Mouse (Mus musculus): ENCODE measurements around the gene Ldhal6b.
A peak's percentile ranks its signal among the peaks of the same experiment; 100 is the strongest.
"Not testable (repeated sequence)": the region's sequence is repeated elsewhere in the genome, so short reads cannot be mapped to it uniquely, and the experiment has no call there.

Gene Ldhal6b

DNA sequence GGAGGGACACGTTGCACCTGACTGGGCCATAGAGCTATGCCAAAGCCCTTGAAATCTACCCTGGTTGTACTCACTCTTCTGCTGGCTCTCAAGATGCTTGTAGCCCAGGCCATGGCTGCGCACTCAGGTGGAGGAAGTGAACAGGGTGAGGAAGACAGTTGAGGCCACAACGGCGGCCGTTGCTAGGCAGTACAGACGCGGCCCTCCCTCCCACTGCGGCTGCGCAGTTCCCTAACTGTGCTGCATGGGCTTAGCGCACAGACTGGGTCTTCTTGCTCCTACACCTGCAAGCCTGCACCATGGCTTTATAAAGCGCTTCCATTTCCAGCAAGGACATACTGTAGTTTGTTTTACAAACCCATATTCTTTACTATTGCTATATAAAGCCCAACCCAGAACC lies at the start of gene Ldhal6b:
TSS of gene Ldhal6b (minus strand) at position 223 of the 400 bp plus-strand sequence.
- no peak for DNase-seq

- DNase-seq = peak in 1 of 2 experiments; percentile 34
Observed at GRCm38 (mm10) chr17:5467177-5467576, 48.6 kb upstream of the Ldhal6b start.

GRCm38 (mm10) chr17:5466736-5467135 lies 48.2 kb upstream of the Ldhal6b start:
- DNase-seq = peak; percentile 17 to 31

- peak in 1 of 2 experiments; percentile 24 for DNase-seq
Observed at GRCm38 (mm10) chr17:5463912-5464311, 45.3 kb upstream of the Ldhal6b start.

DNA sequence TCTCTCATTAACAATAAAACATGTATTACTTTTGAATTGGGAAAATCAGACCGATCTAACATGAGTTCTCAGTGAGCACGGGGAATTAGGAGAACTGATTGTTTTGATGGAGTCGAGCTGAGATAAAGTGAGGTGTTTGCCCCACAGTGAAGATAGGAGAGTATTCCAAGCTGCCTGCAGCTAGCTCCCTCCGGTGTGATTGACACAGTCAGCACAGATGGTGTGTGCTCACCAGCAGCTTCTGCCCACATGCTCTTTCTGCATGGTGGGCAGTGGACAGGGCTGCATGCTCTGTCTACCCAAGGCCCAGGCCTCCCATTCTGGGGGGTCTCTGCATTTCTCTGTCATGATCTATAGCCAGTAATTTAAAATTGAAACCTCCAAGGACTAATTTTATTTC lies 35.1 kb upstream of the Ldhal6b start:
- no peak for DNase-seq

- DNase-seq = peak; percentile 31 to 52
Observed at GRCm38 (mm10) chr17:5443751-5444150, 25.2 kb upstream of the Ldhal6b start.

DNA sequence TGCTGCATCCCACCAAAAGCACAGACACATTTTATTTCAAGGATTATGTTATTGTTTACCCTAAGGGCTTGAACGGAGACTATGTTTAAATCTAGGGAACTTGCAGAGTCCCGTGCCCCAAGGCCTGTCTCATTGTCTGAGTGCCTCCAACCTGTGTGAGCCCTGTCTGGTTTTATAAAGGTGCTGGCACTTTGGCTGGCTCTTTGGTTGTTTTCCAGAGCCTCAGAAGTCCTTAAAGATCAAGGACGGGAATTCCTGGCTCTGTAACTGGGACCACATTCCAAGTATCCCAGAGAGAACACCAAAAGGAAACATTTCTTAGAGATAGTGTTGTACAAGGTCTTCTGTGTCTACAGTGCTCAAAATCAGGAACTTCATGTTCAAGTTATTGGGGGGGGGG lies 24.7 kb upstream of the Ldhal6b start:
- DNase-seq = no peak

GRCm38 (mm10) chr17:5442403-5442802 lies 23.8 kb upstream of the Ldhal6b start:
- DNase-seq = not testable (repeated sequence)

DNA sequence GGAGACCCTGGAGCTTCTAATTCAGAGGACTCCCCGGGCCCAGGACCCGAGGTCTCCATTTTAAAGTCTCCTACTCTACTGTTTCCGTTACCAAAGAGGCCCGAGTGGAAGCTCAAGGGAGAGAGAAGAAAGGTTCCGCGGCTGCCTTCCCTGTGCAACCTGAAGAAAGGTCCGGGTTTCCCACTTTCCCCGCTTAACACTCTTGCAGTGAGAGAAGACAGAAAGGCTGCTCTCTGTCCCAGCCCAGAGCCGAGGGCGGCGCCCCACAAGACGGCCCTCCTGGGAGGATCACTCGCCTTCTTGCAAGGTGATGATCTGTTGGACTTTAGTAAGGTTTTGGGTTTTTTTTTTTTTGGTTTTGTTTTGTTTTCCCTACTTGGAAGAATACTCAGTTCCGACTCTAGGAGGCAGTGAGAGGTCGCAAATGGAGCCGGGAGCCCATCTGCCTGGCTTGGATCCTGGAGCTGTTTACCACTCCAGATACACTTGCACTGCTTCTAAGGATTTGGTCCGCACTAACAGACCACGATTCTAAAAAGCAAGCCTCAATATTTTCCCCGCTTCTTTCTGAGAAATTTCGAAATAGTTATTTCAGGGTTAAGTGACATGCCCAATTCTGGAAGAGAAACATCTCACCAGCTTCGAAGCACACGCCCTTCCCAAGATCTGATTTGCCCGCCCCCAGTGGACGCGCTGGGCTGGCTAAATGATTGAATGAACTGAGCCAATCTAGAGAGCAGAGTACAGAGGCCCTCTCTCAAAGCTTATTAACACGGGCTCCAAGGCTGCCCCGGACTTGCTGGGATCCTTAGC lies 21.8 kb upstream of the Ldhal6b start, which contains the start of gene Tmem242:
TSS of gene Tmem242 (minus strand) at position 101 of the 813 bp plus-strand sequence.
- peak; percentile 94 for DNase-seq

DNA sequence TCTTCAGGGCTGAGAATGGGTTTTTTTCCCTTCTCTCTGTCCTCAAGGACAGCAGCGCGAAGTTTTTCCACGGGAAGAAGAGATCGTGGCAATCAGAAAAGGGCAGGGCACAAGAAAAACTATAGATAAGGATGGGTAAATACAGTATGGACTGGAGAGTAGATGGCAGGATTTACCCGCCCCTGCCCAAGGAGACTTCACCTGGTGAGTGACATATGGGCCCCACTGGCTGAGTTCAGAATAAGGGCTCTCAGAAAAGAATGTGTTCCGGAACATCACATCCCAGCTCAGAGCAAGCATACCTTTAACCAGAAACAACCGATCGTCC lies 21.2 kb upstream of the Ldhal6b start:
- DNase-seq = no peak

DNA sequence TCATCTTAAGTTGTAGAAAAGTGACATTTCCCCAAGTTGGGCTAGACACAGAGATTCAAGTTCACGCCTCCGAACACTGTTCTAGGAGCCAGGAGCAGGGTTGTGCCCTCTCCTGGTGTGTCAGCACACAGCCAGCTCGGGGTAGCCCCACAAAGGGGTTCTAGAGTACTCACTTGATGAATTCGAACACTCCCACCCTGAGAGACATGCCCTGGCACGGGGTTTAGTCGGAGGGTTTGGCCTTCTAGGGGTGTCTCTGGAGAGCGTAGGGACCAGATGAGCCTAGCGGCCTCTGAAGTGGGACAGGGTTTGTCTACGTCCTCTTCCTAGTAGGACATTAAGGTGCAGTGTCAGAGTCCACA lies 11.2 kb upstream of the Ldhal6b start:
- no peak for DNase-seq

- DNase-seq = peak; percentile 95 to 96
Observed at GRCm38 (mm10) chr17:5429090-5429771, 10.7 kb upstream of the Ldhal6b start.

DNA sequence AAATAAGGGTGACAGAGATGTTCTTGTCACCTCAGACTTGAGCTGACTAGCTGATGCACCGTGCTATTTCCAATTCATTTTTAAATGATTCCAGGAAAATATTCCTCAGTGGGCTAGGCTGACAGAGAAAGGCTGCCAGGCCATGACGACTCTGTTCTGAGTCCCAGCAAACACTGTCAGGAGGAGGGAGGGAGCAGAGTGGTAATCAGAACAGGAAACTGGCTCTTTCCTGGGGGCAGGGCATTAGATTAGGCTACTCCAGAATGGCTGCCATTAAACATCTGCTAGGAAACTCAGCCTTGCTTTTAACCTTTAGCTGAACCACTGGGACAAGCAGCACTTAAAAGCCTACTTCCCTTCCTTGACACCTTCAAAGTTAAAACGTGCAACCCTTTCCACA lies 6.6 kb upstream of the Ldhal6b start:
- no peak for DNase-seq

DNA sequence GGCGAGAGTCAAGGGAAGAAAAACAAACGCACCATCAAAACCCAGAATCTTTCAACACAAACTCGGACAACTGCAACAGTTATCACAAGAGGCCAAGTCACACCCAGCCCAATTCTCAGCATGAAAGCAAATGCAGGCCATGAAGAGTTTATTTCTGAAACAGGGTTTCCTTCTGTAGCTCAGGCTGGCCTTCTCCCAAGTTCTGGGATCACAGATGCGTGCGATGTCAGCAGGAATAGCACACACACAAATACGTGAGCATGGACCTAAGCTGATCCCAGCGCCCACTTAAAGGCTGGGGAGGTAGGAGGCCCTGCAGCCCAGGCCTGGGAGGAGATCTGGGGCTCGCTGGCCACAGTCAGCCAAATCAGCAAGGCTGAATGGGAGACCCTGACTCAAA lies 5.6 kb upstream of the Ldhal6b start:
- no peak for DNase-seq

DNA sequence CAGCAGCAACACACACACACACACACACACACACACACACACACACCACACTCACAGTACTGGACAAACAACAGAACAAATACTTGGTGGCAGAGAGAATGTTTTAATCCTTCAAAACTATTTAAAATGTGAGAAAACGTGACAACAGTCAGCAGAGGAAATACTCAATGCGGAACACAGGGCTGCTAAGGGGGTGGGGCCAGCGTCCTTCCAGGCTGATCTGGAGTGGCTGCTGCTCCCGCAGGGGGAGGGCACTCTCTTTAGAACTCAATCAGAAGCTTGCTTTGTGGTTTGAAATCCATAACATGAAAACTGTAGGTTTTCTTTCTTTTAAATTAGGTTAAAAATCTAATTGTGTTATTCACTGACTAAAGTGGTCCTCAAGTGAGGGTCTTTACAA lies 3.3 kb upstream of the Ldhal6b start:
- peak in 1 of 2 experiments; percentile 40 for DNase-seq

DNA sequence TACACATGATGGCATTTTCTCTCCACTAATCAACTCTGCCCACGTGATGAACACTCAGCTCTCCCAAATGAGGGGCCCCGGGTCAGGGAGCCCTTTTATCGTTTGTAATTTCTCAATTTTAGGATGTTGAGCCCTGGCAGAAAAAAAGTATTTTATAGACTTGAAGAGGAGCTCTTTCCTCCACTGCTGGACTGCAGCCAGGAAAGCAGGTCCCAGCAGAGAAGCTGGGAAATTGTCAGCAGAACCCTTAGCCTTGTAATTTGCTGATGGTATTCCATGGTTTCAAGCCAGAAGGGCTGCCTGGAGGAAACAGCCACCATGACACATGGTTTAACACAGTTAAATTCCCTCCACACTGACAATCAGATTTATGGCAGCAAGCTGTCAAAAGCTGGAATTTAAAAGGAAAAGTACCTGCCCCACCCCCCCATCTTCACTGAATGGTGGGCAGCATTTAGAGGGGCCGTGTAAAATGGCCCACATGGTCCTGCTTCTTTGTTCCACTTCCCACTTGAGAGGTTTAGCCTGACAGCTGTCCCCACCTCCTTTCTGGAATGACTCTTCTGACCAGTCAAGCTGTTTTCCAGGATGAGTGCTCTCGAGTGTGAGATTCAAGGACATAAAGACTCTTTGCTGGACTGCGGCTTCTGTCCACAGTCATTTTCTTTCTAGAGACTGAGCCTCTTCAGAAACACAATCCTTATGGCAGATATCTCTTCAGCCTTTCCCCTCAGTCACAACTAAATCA lies 1.4 kb upstream of the Ldhal6b start:
- no peak for DNase-seq

GRCm38 (mm10) chr17:5419056-5419455 lies 489 bp upstream of the Ldhal6b start:
- no peak for DNase-seq

- no peak for DNase-seq
Observed at GRCm38 (mm10) chr17:5416518-5416917, 2.0 kb downstream of the Ldhal6b start.

GRCm38 (mm10) chr17:5414041-5414440 lies 4.5 kb downstream of the Ldhal6b start:
- no peak for DNase-seq

DNA sequence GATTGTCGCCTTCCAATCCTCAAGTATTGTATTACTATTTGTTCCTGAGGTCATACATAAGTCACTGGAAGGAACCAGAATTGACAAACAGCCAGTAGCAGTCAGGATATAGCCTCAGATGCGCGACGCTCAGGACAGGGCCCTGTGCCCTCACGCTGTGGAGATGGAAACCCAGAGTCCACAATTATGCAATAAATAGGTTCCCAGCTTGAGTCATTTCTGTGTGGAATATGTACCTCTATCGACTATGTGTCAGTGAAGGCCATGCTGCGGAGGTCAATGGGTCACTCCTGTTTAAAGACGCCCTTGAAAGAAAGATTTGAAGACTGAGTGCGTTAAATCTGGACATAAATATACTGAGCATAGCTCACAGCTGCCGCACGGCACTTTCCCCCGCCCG lies 5.2 kb downstream of the Ldhal6b start:
- DNase-seq = no peak

DNA sequence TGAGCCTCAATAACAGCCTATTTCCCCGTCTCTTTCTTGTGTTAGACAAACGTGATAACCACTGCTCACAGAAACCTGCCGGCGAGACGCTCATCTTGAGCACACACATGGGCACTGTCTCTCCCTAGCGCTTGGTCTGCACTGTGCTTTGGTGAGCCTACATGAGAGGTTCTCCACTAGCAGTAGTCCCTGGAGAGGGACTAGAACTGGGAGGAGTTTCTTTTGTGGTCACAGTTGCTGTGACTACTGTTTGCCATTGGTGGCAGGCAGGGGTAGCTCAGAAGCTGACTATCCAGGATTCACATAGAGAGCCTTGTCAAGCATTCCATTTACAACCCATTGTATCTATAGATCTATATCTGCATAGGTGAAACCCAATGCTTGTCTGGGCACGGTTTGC lies 5.8 kb downstream of the Ldhal6b start:
- no peak for DNase-seq

DNA sequence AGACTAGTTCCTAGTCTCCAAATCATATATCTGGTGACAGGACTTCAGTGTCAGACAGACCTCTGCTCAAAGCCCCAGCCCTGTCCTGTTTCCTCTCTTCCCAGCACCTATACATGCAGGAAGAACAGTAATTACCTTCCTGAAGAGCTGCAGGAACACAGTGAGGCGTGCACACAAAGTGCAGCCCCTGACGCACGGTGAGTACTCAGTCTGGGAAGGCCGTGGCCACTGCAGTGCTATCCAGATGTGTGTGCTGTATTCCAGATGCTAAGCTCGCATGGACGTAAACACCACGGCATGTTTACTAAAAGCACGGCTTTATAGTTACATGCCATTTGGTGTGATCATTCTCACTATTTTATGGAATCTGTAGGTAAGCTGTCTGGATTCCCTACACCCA lies 6.3 kb downstream of the Ldhal6b start:
- no peak for DNase-seq

DNA sequence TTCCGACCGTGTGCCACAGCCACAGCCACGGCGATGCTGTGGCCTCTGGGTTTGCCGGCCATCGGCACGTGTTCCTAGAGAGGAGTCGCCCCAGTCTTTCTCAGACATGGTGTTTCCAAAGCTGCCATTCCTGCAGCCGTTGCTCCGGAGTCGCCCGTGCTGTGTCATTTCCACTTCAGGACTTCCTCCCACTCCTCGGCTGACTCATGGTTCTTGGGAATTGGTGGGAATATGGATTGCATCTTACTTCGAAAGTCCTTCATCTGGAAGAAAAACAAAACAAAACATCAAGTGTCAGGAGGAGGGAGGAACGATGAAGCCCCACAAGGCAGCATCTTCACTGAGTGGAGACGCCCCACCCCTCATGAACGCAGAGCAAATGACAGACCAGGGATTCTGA lies 7.4 kb downstream of the Ldhal6b start:
- DNase-seq = no peak

GRCm38 (mm10) chr17:5410336-5410735 lies 8.2 kb downstream of the Ldhal6b start:
- DNase-seq = no peak
